Mouse (Mus musculus): Measurements from ENCODE around the gene Smpdl3b. TPM values are rescaled to one million over a fixed set of nuclear protein-coding genes. Genes with fewer than 3 reads are reported as not detected.

The Smpdl3b gene
- total and polyA plus RNA-seq, 2 experiments: 0.34 to 0.65 TPM

GRCm38 (mm10) chr4:132713181-132713580 is 43.9 kb downstream of the Smpdl3b start:
- H3K9ac ChIP-seq (ENCODE audit: low read depth, low read length): no peak overlapping the region
- H3K4me1 ChIP-seq (ENCODE audit: control insufficient read depth, insufficient read depth, low read length): no peaks in the 10 kb centered on the region
- DNase-seq (ENCODE audit: extremely low read depth, low read depth, low spot score): no peak
- TF ChIP-seq CTCF (IDR thresholded peaks at IDR 0.05; ENCODE audit: low read depth, low read length) (no peak), POLR2A (IDR thresholded peaks at IDR 0.05; ENCODE audit: extremely low read depth, insufficient read depth, low read length) (no peak)
- WGBS: 96% methylated on average over 7 of the region's 7 CpGs
- H3K36me3 ChIP-seq (ENCODE audit: control insufficient read depth, insufficient read depth, low read length): peaks cover 40% of the 10 kb centered on the region
- no peak overlapping the region for H3K4me3 ChIP-seq (ENCODE audit: insufficient read depth, low read depth, low read length)
- no peaks in the 10 kb centered on the region for H3K79me2 ChIP-seq (ENCODE audit: control insufficient read depth, insufficient read depth, low read length)
- no peak overlapping the region for H3K27ac ChIP-seq (replicated peaks; ENCODE audit: insufficient read depth, low read depth, low read length)
- no peaks in the 10 kb centered on the region for H3K27me3 ChIP-seq (ENCODE audit: control insufficient read depth, insufficient read depth, low read length)

DNA sequence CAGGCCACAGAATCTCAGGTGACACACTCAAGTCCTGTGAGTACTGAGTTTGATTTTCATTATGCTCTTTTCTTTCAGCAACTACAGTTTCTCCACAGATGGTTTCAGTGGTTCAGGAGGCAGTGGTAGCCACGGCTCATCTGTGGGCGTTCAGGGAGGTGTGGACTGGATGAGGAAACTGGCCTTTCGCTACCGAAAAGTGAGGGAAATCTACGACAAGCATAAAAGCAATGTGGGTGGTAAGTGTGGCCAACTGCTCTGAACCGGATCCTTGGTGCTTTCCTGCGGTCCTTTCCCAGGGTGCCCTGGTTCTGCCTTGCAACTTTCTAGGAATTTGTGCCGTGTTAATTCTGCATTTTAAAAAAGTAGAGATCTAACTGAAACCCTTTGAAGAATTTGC is 50.2 kb downstream of the Smpdl3b start:
- WGBS: 98% methylated on average over 8 of the region's 8 CpGs
- H3K4me1 ChIP-seq (ENCODE audit: control insufficient read depth, insufficient read depth, low read length): no peaks in the 10 kb centered on the region
- H3K27ac ChIP-seq (replicated peaks; ENCODE audit: insufficient read depth, low read depth, low read length): no peak overlapping the region
- no peaks in the 10 kb centered on the region for H3K79me2 ChIP-seq (ENCODE audit: control insufficient read depth, insufficient read depth, low read length)
- DNase-seq (ENCODE audit: extremely low read depth, low read depth, low spot score): no peak
- no peak overlapping the region for H3K4me3 ChIP-seq (ENCODE audit: insufficient read depth, low read depth, low read length)
- no peaks in the 10 kb centered on the region for H3K27me3 ChIP-seq (ENCODE audit: control insufficient read depth, insufficient read depth, low read length)
- peaks cover 60% of the 10 kb centered on the region for H3K36me3 ChIP-seq (ENCODE audit: control insufficient read depth, insufficient read depth, low read length)
- TF ChIP-seq CTCF (IDR thresholded peaks at IDR 0.05; ENCODE audit: low read depth, low read length) (no peak), POLR2A (IDR thresholded peaks at IDR 0.05; ENCODE audit: extremely low read depth, insufficient read depth, low read length) (no peak)
- no peak overlapping the region for H3K9ac ChIP-seq (ENCODE audit: low read depth, low read length)

DNA sequence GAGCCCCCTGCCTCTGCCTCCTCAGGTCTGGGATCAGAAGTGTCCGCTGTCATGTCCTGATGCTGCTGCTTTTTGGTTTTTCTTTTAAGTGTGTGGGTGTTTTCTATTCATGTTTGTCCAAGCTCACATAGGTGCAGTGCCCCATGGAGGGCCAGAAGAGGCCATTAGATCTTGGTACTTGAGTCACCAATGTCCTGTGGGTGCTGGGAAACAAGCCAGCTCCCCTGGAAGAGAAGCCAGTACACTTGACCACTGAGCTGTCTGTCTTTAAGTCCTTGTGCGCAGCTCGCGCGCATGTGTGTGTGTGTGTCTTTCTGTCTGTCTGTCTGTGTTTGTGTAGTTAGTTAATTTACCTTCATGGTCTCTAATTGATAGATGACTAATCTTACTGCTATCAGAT is 55.0 kb downstream of the Smpdl3b start:
- no peak overlapping the region for H3K9ac ChIP-seq (ENCODE audit: low read depth, low read length)
- TF ChIP-seq CTCF (IDR thresholded peaks at IDR 0.05; ENCODE audit: low read depth, low read length): no peak
- no peak for TF ChIP-seq POLR2A (IDR thresholded peaks at IDR 0.05; ENCODE audit: extremely low read depth, insufficient read depth, low read length)

GRCm38 (mm10) chr4:132693366-132693765 is 63.7 kb downstream of the Smpdl3b start:
- no peak overlapping the region for H3K9ac ChIP-seq (ENCODE audit: low read depth, low read length)
- H3K4me1 ChIP-seq (ENCODE audit: control insufficient read depth, insufficient read depth, low read length): peaks cover 1% of the 10 kb centered on the region; the same call in 1 of the 2 replicates
- no peak overlapping the region for H3K4me3 ChIP-seq (ENCODE audit: insufficient read depth, low read depth, low read length)
- TF ChIP-seq POLR2A (IDR thresholded peaks at IDR 0.05; ENCODE audit: extremely low read depth, insufficient read depth, low read length) (no peak), CTCF (IDR thresholded peaks at IDR 0.05; ENCODE audit: low read depth, low read length) (no peak)
- H3K79me2 ChIP-seq (ENCODE audit: control insufficient read depth, insufficient read depth, low read length): no peaks in the 10 kb centered on the region
- WGBS: 93% methylated on average over 3 of the region's 3 CpGs
- H3K27me3 ChIP-seq (ENCODE audit: control insufficient read depth, insufficient read depth, low read length): no peaks in the 10 kb centered on the region
- H3K27ac ChIP-seq (replicated peaks; ENCODE audit: insufficient read depth, low read depth, low read length): no peak overlapping the region
- peaks cover 37% of the 10 kb centered on the region for H3K36me3 ChIP-seq (ENCODE audit: control insufficient read depth, insufficient read depth, low read length)
- no peak for DNase-seq (ENCODE audit: extremely low read depth, low read depth, low spot score)

More for the DNA sequence above, 55.0 kb downstream of the Smpdl3b start:
- H3K79me2 ChIP-seq (ENCODE audit: control insufficient read depth, insufficient read depth, low read length): no peaks in the 10 kb centered on the region
- no peaks in the 10 kb centered on the region for H3K27me3 ChIP-seq (ENCODE audit: control insufficient read depth, insufficient read depth, low read length)
- no peak for DNase-seq (ENCODE audit: extremely low read depth, low read depth, low spot score)
- no peak overlapping the region for H3K4me3 ChIP-seq (ENCODE audit: insufficient read depth, low read depth, low read length)
- no peaks in the 10 kb centered on the region for H3K4me1 ChIP-seq (ENCODE audit: control insufficient read depth, insufficient read depth, low read length)
- H3K36me3 ChIP-seq (ENCODE audit: control insufficient read depth, insufficient read depth, low read length): peaks cover 49% of the 10 kb centered on the region
- 94% methylated on average over 5 of the region's 5 CpGs for WGBS
- no peak overlapping the region for H3K27ac ChIP-seq (replicated peaks; ENCODE audit: insufficient read depth, low read depth, low read length)

GRCm38 (mm10) chr4:132689634-132690033 is 67.4 kb downstream of the Smpdl3b start:
- Histone ChIP-seq H3K27ac (replicated peaks; ENCODE audit: insufficient read depth, low read depth, low read length) (no peak overlapping the region), H3K79me2 (ENCODE audit: control insufficient read depth, insufficient read depth, low read length) (no peaks in the 10 kb centered on the region; the same call in 1 of the 2 replicates), H3K27me3 (ENCODE audit: control insufficient read depth, insufficient read depth, low read length) (no peaks in the 10 kb centered on the region), H3K4me3 (ENCODE audit: insufficient read depth, low read depth, low read length) (no peak overlapping the region), H3K4me1 (ENCODE audit: control insufficient read depth, insufficient read depth, low read length) (peaks cover 1% of the 10 kb centered on the region; the same call in 1 of the 2 replicates), H3K9ac (ENCODE audit: low read depth, low read length) (no peak overlapping the region), H3K36me3 (ENCODE audit: control insufficient read depth, insufficient read depth, low read length) (peaks cover 33% of the 10 kb centered on the region)
- no peak for DNase-seq (ENCODE audit: extremely low read depth, low read depth, low spot score)
- WGBS: 77% methylated on average over 2 of the region's 2 CpGs
- TF ChIP-seq CTCF (IDR thresholded peaks at IDR 0.05; ENCODE audit: low read depth, low read length): no peak

Other genes with a start within 250 kb of the Smpdl3b start
- 2.7 and 3.6 TPM in 2 replicates for gene Sesn2, start 246.8 kb downstream of the Smpdl3b start, total RNA-seq (2014; rRNA removed)
- 5.5 and 6.0 TPM in 2 replicates for gene Sesn2, start 246.8 kb downstream of the Smpdl3b start, polyA plus RNA-seq (2012; rRNA removed)
- gene Atpif1, start 223.6 kb downstream of the Smpdl3b start, total RNA-seq (2014; rRNA removed): 59.5 and 87.1 TPM in 2 replicates
- 25.9 and 26.2 TPM in 2 replicates for gene Atpif1, start 223.6 kb downstream of the Smpdl3b start, polyA plus RNA-seq (2012; rRNA removed)
- 17.0 and 26.1 TPM in 2 replicates for gene Dnajc8, start 221.7 kb downstream of the Smpdl3b start, total RNA-seq (2014; rRNA removed)
- gene Dnajc8, start 221.7 kb downstream of the Smpdl3b start, polyA plus RNA-seq (2012; rRNA removed): 9.7 and 10.4 TPM in 2 replicates
- gene Ptafr, start 193.2 kb downstream of the Smpdl3b start, total RNA-seq (2014; rRNA removed): 1.0 and 1.3 TPM in 2 replicates
- 0.73 and 1.0 TPM in 2 replicates for gene Ptafr, start 193.2 kb downstream of the Smpdl3b start, polyA plus RNA-seq (2012; rRNA removed)
- 6.7 and 6.8 TPM in 2 replicates for gene Eya3, start 118.3 kb downstream of the Smpdl3b start, total RNA-seq (2014; rRNA removed)
- 9.0 and 9.2 TPM in 2 replicates for gene Eya3, start 118.3 kb downstream of the Smpdl3b start, polyA plus RNA-seq (2012; rRNA removed)
- gene Xkr8, start 24.7 kb downstream of the Smpdl3b start, total RNA-seq (2014; rRNA removed): 3.0 and 6.1 TPM in 2 replicates
- gene Xkr8, start 24.7 kb downstream of the Smpdl3b start, polyA plus RNA-seq (2012; rRNA removed): 5.9 and 10.1 TPM in 2 replicates
- gene Rpa2, start 11.1 kb upstream of the Smpdl3b start, total RNA-seq (2014; rRNA removed): 6.6 and 8.1 TPM in 2 replicates
- gene Rpa2, start 11.1 kb upstream of the Smpdl3b start, polyA plus RNA-seq (2012; rRNA removed): 9.2 and 11.1 TPM in 2 replicates
- 2.5 and 3.0 TPM in 2 replicates for gene Themis2, start 39.1 kb upstream of the Smpdl3b start, total RNA-seq (2014; rRNA removed)
- 1.3 and 3.1 TPM in 2 replicates for gene Themis2, start 39.1 kb upstream of the Smpdl3b start, polyA plus RNA-seq (2012; rRNA removed)
- gene Ppp1r8, start 85.9 kb upstream of the Smpdl3b start, total RNA-seq (2014; rRNA removed): 9.3 and 9.8 TPM in 2 replicates
- gene Ppp1r8, start 85.9 kb upstream of the Smpdl3b start, polyA plus RNA-seq (2012; rRNA removed): 9.3 and 10.9 TPM in 2 replicates
- 13.6 and 15.2 TPM in 2 replicates for gene Stx12, start 127.3 kb upstream of the Smpdl3b start, total RNA-seq (2014; rRNA removed)
- 5.7 and 6.9 TPM in 2 replicates for gene Stx12, start 127.3 kb upstream of the Smpdl3b start, polyA plus RNA-seq (2012; rRNA removed)
- gene Fam76a, start 165.3 kb upstream of the Smpdl3b start, total RNA-seq (2014; rRNA removed): 11.3 and 11.6 TPM in 2 replicates
- gene Fam76a, start 165.3 kb upstream of the Smpdl3b start, polyA plus RNA-seq (2012; rRNA removed): 4.9 and 5.8 TPM in 2 replicates
- 1.2 and 1.3 TPM in 2 replicates for gene Fgr, start 216.8 kb upstream of the Smpdl3b start, total RNA-seq (2014; rRNA removed)
- gene Fgr, start 216.8 kb upstream of the Smpdl3b start, polyA plus RNA-seq (2012; rRNA removed): 0.86 and 1.6 TPM in 2 replicates